ENCODE assay signal across 9 mouse cellular contexts in the genomic region with DNA sequence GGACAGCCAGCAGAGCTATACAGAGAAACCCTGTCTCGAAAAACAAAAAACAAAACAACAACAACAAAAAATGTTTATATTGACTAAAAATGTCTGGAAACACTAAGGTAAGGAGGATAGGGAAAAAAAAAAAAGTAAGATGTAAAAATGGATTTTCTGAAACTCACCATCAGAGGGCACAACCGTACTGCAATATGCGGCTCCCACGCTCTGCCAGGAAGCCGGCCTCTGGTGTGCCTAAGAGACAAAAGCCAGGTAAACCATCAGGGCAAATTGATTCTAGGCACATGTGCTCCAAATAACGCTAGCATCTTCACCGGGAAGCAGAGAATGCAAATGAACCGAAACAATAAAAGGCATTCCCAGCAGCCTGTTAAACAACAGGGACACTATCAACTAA. TPM values are rescaled to one million over a fixed set of nuclear protein-coding genes. Genes with fewer than 3 reads are reported as not detected.
DNase-seq lines count a peak whose midpoint lies in the region; ATAC-seq and TF ChIP-seq lines count a peak whose summit lies in the region.
"Had no signal": no experiment of that assay in that cellular context is flagged by ENCODE, and none has a peak within 500 bp of the region (broad histone marks: within the 10 kb centered on the region; RNA-seq: fewer than 3 reads in every experiment).

No protein-coding gene starts in this region.

- no peak overlapping the region for H3K4me3 ChIP-seq in ES-E14 (ENCODE audit: insufficient read depth in 1 of 2, low read depth in 1 of 2, low read length in 2 of 2, poor library complexity in 1 of 2, severe bottlenecking in 1 of 2)
- no peak overlapping the region for H3K4me3 ChIP-seq in neural tube, embryonic 15.5 days (replicated peaks)
- H3K4me3 ChIP-seq: embryonic facial prominence, embryonic 15.5 days; midbrain, embryonic 12.5 days had no signal

- no peak overlapping the region for H3K4me2 ChIP-seq in neural tube, embryonic 15.5 days
- H3K4me2 ChIP-seq: embryonic facial prominence, embryonic 15.5 days; midbrain, embryonic 12.5 days had no signal

- DNase-seq in left cerebral cortex, adult 18-20 months (ENCODE audit: low spot score in 2 of 2): peak; percentile 31 to 44
- DNase-seq in left cerebral cortex, postnatal 36 days (ENCODE audit: low spot score in 2 of 2): no peak
- DNase-seq in ES-E14 (ENCODE audit: low read depth, low spot score): no peak
- DNase-seq in lung, postnatal 36 days: peak; percentile 44
- DNase-seq in T-cell, adult 2 months (ENCODE audit: low spot score): no peak

- no peaks in the 10 kb centered on the region for H3K36me3 ChIP-seq in ES-E14 (ENCODE audit: control insufficient read depth, insufficient read depth, low read length, poor library complexity, severe bottlenecking)
- H3K36me3 ChIP-seq in neural tube, embryonic 15.5 days: no peaks in the 10 kb centered on the region
- H3K36me3 ChIP-seq: midbrain, embryonic 12.5 days had no signal

- H3K27ac ChIP-seq in ES-E14 (ENCODE audit: insufficient read depth, low read depth, low read length, poor library complexity, severe bottlenecking): no peak overlapping the region
- H3K27ac ChIP-seq in neural tube, embryonic 15.5 days (replicated peaks): no peak overlapping the region
- H3K27ac ChIP-seq: embryonic facial prominence, embryonic 15.5 days; midbrain, embryonic 12.5 days had no signal

- intact Hi-C loops in left cerebral cortex, postnatal 36 days (cut with DNase I): loop anchor here (5.0 kb wide), 2 partner anchors 126 to 376 kb away; a partner anchor contains a TSS

- 0 out of 2 replicates have a peak, but pooled peaks cover 2% of the 10 kb centered on the region for H3K9me3 ChIP-seq in ES-E14 (ENCODE audit: control insufficient read depth, insufficient read depth, low read depth, low read length)
- no peaks in the 10 kb centered on the region for H3K9me3 ChIP-seq in neural tube, embryonic 15.5 days (replicated peaks)
- H3K9me3 ChIP-seq: embryonic facial prominence, embryonic 15.5 days had no signal

- H3K9ac ChIP-seq in ES-E14 (ENCODE audit: insufficient read depth, low read depth, low read length, poor library complexity, severe bottlenecking): no peak overlapping the region
- H3K9ac ChIP-seq in neural tube, embryonic 15.5 days (replicated peaks): no peak overlapping the region
- H3K9ac ChIP-seq: embryonic facial prominence, embryonic 15.5 days; midbrain, embryonic 12.5 days had no signal

- ATAC-seq in cerebellum, adult (ENCODE audit: insufficient number of reproducible peaks, low FRiP score, low TSS enrichment): peak; percentile 86; the same call in 1 of the 2 replicates
- ATAC-seq in neural tube, embryonic 15.5 days (ENCODE audit: low FRiP score): no peak

- in situ Hi-C loops in ES-E14 (cut with MboI; ENCODE audit: low sequenced_read_pairs in 2 of 2, unreplicated experiment in 2 of 2): no loop called here

- H3K27me3 ChIP-seq in neural tube, embryonic 15.5 days (replicated peaks): no peaks in the 10 kb centered on the region
- H3K27me3 ChIP-seq: embryonic facial prominence, embryonic 15.5 days; midbrain, embryonic 12.5 days had no signal

- 77% methylated on average over 8 of the region's 8 CpGs for WGBS in neural tube, embryonic 15.5 days

- no peaks in the 10 kb centered on the region for H3K4me1 ChIP-seq in ES-E14 (ENCODE audit: control insufficient read depth in 2 of 2, insufficient read depth in 2 of 2, low read length in 2 of 2, poor library complexity in 1 of 2)
- no peaks in the 10 kb centered on the region for H3K4me1 ChIP-seq in neural tube, embryonic 15.5 days
- H3K4me1 ChIP-seq: embryonic facial prominence, embryonic 15.5 days; midbrain, embryonic 12.5 days had no signal

TF ChIP-seq in ES-E14, 5 proteins besides CTCF, POLR2A, EP300 and RAD21:
- TF ChIP-seq ZC3H11A (IDR thresholded peaks at IDR 0.05; ENCODE audit: borderline replicate concordance, low read depth, low read length): no peak
- TF ChIP-seq ZNF384 (IDR thresholded peaks at IDR 0.05; ENCODE audit: low read depth, low read length): peak; percentile 77

RNA-seq across cellular contexts. Expression of a gene that starts 49.3 kb away (rescaled TPM):
- under 1 TPM; 0.19 to 0.35 TPM for total RNA-seq in left cerebral cortex, adult 18-20 months (2021)
- under 1 TPM; 0.30 to 0.84 TPM for total RNA-seq in left cerebral cortex, postnatal 36 days (2021)
- 0.05 TPM in 1 of 2 replicates, not detected in the other for total RNA-seq in ES-E14 (2012; rRNA removed)
- polyA plus RNA-seq in neural tube, embryonic 15.5 days (2015; fragmentation: Nextera tagmentation; extraction: Ambion mirVana): 0.09 and 0.47 TPM in 2 replicates

Comparison
In these comparisons a context has a peak if more than half of its experiments do, and no peak if none do; other contexts are left out.
1. DNase-seq: peak in left cerebral cortex, adult 18-20 months (2 of 2) and lung, postnatal 36 days (single experiment); none in left cerebral cortex, postnatal 36 days (0 of 2), ES-E14 (single experiment) and T-cell, adult 2 months (single experiment).